Mouse (Mus musculus): ENCODE data around the gene Kif11. TPM values are rescaled to one million over a fixed set of nuclear protein-coding genes. Genes with fewer than 3 reads are reported as not detected.

The Kif11 gene
- polyA plus RNA-seq, 1 experiment from 2014 or later, result 13.5 TPM

- H3K4me2 ChIP-seq, result no peak overlapping the region
- ATAC-seq (ENCODE audit: low FRiP score), result no peak
- WGBS, result 97% methylated on average over 3 of the region's 3 CpGs
- H3K4me1 ChIP-seq (replicated peaks), result no peaks in the 10 kb centered on the region
- no peaks in the 10 kb centered on the region for H3K9me3 ChIP-seq
- H3K9ac ChIP-seq, result no peak overlapping the region
- H3K4me3 ChIP-seq, result no peak overlapping the region
- H3K27ac ChIP-seq, result no peak overlapping the region
- H3K27me3 ChIP-seq, result no peaks in the 10 kb centered on the region
- H3K36me3 ChIP-seq, result peaks cover 3% of the 10 kb centered on the region; the same call in 1 of the 2 replicates
Observed at GRCm38 (mm10) chr19:37391869-37392268, 15.7 kb downstream of the Kif11 start.

GRCm38 (mm10) chr19:37396279-37396678 is 20.1 kb downstream of the Kif11 start:
- H3K9ac ChIP-seq, result no peak overlapping the region
- H3K9me3 ChIP-seq, result no peaks in the 10 kb centered on the region
- H3K4me1 ChIP-seq (replicated peaks), result no peaks in the 10 kb centered on the region
- H3K4me2 ChIP-seq, result no peak overlapping the region
- no peaks in the 10 kb centered on the region for H3K27me3 ChIP-seq
- no peak overlapping the region for H3K27ac ChIP-seq
- no peak for ATAC-seq (ENCODE audit: low FRiP score)
- WGBS, result 95% methylated on average over 3 of the region's 3 CpGs
- no peak overlapping the region for H3K4me3 ChIP-seq
- peaks cover 10% of the 10 kb centered on the region; the same call in 1 of the 2 replicates for H3K36me3 ChIP-seq

- H3K4me1 ChIP-seq (replicated peaks), result no peaks in the 10 kb centered on the region
- H3K36me3 ChIP-seq, result 0 out of 2 replicates have a peak, but pooled peaks cover 10% of the 10 kb centered on the region
- 79% methylated on average over 6 of the region's 6 CpGs for whole genome bisulfite sequencing
- no peak overlapping the region for H3K9ac ChIP-seq
- H3K27me3 ChIP-seq, result no peaks in the 10 kb centered on the region
- H3K9me3 ChIP-seq, result no peaks in the 10 kb centered on the region
- H3K4me2 ChIP-seq, result no peak overlapping the region
- H3K27ac ChIP-seq, result no peak overlapping the region
- no peak overlapping the region for H3K4me3 ChIP-seq
- ATAC-seq (ENCODE audit: low FRiP score), result no peak
Observed at GRCm38 (mm10) chr19:37400936-37401335, 24.7 kb downstream of the Kif11 start.

- Histone ChIP-seq H3K4me2 (no peak overlapping the region), H3K4me3 (no peak overlapping the region), H3K27me3 (no peaks in the 10 kb centered on the region), H3K9ac (no peak overlapping the region), H3K4me1 (replicated peaks) (no peaks in the 10 kb centered on the region), H3K36me3 (peaks cover 9% of the 10 kb centered on the region; the same call in 1 of the 2 replicates), H3K9me3 (no peaks in the 10 kb centered on the region), H3K27ac (no peak overlapping the region)
- no peak for ATAC-seq (ENCODE audit: low FRiP score)
- 91% methylated on average over 4 of the region's 4 CpGs for WGBS
Observed at GRCm38 (mm10) chr19:37418294-37418693, 42.1 kb downstream of the Kif11 start.

- 58% methylated on average over 3 of the region's 3 CpGs for WGBS
- no peak overlapping the region for H3K4me2 ChIP-seq
- no peak for ATAC-seq (ENCODE audit: low FRiP score)
- H3K4me1 ChIP-seq (replicated peaks), result no peaks in the 10 kb centered on the region
- H3K27ac ChIP-seq, result no peak overlapping the region
- no peaks in the 10 kb centered on the region for H3K27me3 ChIP-seq
- peaks cover 9% of the 10 kb centered on the region; the same call in 1 of the 2 replicates for H3K36me3 ChIP-seq
- H3K4me3 ChIP-seq, result no peak overlapping the region
- H3K9me3 ChIP-seq, result no peaks in the 10 kb centered on the region
- no peak overlapping the region for H3K9ac ChIP-seq
Observed at GRCm38 (mm10) chr19:37419613-37420012, 43.4 kb downstream of the Kif11 start.

- Histone ChIP-seq H3K4me2 (no peak overlapping the region), H3K4me3 (no peak overlapping the region), H3K27me3 (peaks cover 41% of the 10 kb centered on the region), H3K27ac (no peak overlapping the region), H3K9me3 (no peaks in the 10 kb centered on the region), H3K36me3 (no peaks in the 10 kb centered on the region), H3K4me1 (replicated peaks) (no peaks in the 10 kb centered on the region), H3K9ac (no peak overlapping the region)
- ATAC-seq (ENCODE audit: low FRiP score), result no peak
- WGBS, result 82% methylated on average over 5 of the region's 5 CpGs
Observed at GRCm38 (mm10) chr19:37428589-37428988, 52.4 kb downstream of the Kif11 start.

- no peak overlapping the region for H3K4me2 ChIP-seq
- peaks cover 67% of the 10 kb centered on the region for H3K27me3 ChIP-seq
- no peak overlapping the region for H3K4me3 ChIP-seq
- no peak overlapping the region for H3K27ac ChIP-seq
- no peaks in the 10 kb centered on the region for H3K9me3 ChIP-seq
- H3K9ac ChIP-seq, result no peak overlapping the region
- H3K4me1 ChIP-seq (replicated peaks), result peaks cover 19% of the 10 kb centered on the region
- WGBS, result 94% methylated on average over 11 of the region's 11 CpGs
- no peak for ATAC-seq (ENCODE audit: low FRiP score)
- H3K36me3 ChIP-seq, result no peaks in the 10 kb centered on the region
Observed at GRCm38 (mm10) chr19:37431139-37431756, 55.0 kb downstream of the Kif11 start.

GRCm38 (mm10) chr19:37432868-37433570 is 56.8 kb downstream of the Kif11 start:
- no peak overlapping the region for H3K4me3 ChIP-seq
- H3K4me2 ChIP-seq, result no peak overlapping the region
- H3K36me3 ChIP-seq, result no peaks in the 10 kb centered on the region
- peaks cover 82% of the 10 kb centered on the region for H3K27me3 ChIP-seq
- no peak for ATAC-seq (ENCODE audit: low FRiP score)
- WGBS, result 20% methylated on average over 16 of the region's 16 CpGs
- H3K9me3 ChIP-seq, result no peaks in the 10 kb centered on the region
- no peak overlapping the region for H3K9ac ChIP-seq
- no peak overlapping the region for H3K27ac ChIP-seq
- H3K4me1 ChIP-seq (replicated peaks), result peaks cover 19% of the 10 kb centered on the region

- no peaks in the 10 kb centered on the region for H3K9me3 ChIP-seq
- no peak overlapping the region for H3K27ac ChIP-seq
- peaks cover 88% of the 10 kb centered on the region for H3K27me3 ChIP-seq
- H3K9ac ChIP-seq, result 0 out of 2 replicates have a peak overlapping the region, but pooled peaks have one; percentile 53
- ATAC-seq (ENCODE audit: low FRiP score), result 0 out of 2 replicates have a peak, but pooled peaks have one; percentile 6
- peak overlapping the region; percentile 41 for H3K4me3 ChIP-seq
- peaks cover 19% of the 10 kb centered on the region for H3K4me1 ChIP-seq (replicated peaks)
- H3K4me2 ChIP-seq, result peak overlapping the region; percentile 58
- 2% methylated on average over 14 of the region's 14 CpGs for WGBS
- no peaks in the 10 kb centered on the region for H3K36me3 ChIP-seq
Observed at GRCm38 (mm10) chr19:37433895-37434262, 57.7 kb downstream of the Kif11 start.

GRCm38 (mm10) chr19:37434263-37434951 is 58.2 kb downstream of the Kif11 start, which contains the start of gene Hhex:
Gene Hhex, plus strand, starts transcription at chr19:37434810.
- Histone ChIP-seq H3K27ac (peak within 1 kb of the TSS; percentile 30; the same call in 1 of the 2 replicates), H3K9me3 (no peaks in the 10 kb centered on the region), H3K4me2 (peak within 1 kb of the TSS; percentile 58), H3K9ac (0 out of 2 replicates have a peak within 1 kb of the TSS, but pooled peaks have one; percentile 53), H3K4me1 (replicated peaks) (peaks cover 19% of the 10 kb centered on the region), H3K36me3 (no peaks in the 10 kb centered on the region), H3K4me3 (peak within 1 kb of the TSS; percentile 41), H3K27me3 (peaks cover 93% of the 10 kb centered on the region)
- under 1% methylated on average over 67 of the region's 79 CpGs for WGBS
- ATAC-seq (ENCODE audit: low FRiP score), result peak; percentile 64

- peak overlapping the region; percentile 41 for H3K4me3 ChIP-seq
- H3K4me1 ChIP-seq (replicated peaks), result peaks cover 19% of the 10 kb centered on the region
- H3K9me3 ChIP-seq, result no peaks in the 10 kb centered on the region
- H3K27me3 ChIP-seq, result peaks cover 96% of the 10 kb centered on the region
- 0 out of 2 replicates have a peak overlapping the region, but pooled peaks have one; percentile 53 for H3K9ac ChIP-seq
- H3K27ac ChIP-seq, result peak overlapping the region; percentile 30; the same call in 1 of the 2 replicates
- H3K36me3 ChIP-seq, result no peaks in the 10 kb centered on the region
- H3K4me2 ChIP-seq, result peak overlapping the region; percentile 58
- under 1% methylated on average over 77 of the region's 77 CpGs for WGBS
- ATAC-seq (ENCODE audit: low FRiP score), result peak; percentile 59; the same call in 1 of the 2 replicates
Observed at GRCm38 (mm10) chr19:37435041-37435852, 59.0 kb downstream of the Kif11 start.
